Mouse (Mus musculus) brown adipose tissue, adult 24 weeks (tissue): ENCODE data around the gene Adprhl2. TPM values are rescaled to one million over a fixed set of nuclear protein-coding genes. Genes with fewer than 3 reads are reported as not detected.

Source experiments
- polyA plus RNA-seq: library from polyadenylated mRNA; stranded (reverse); fragments of >200 nt; gene quantifications from 2 replicates; pipeline ENCODE4 v1.2.4, GENCODE M21; 2012; ENCODE audit not compliant: missing spikeins, insufficient read depth, insufficient read length

The Adprhl2 gene
- polyA plus RNA-seq, 1 experiment: 14.8 TPM

Other genes with a start within 250 kb of the Adprhl2 start
- gene Lsm10, start 225.1 kb downstream of the Adprhl2 start, polyA plus RNA-seq: 19.2 and 24.1 TPM in 2 replicates
- gene Stk40, start 217.7 kb downstream of the Adprhl2 start, polyA plus RNA-seq: 53.8 and 65.5 TPM in 2 replicates
- 8.6 and 13.5 TPM in 2 replicates for gene Eva1b, start 174.0 kb downstream of the Adprhl2 start, polyA plus RNA-seq
- gene Sh3d21, start 158.2 kb downstream of the Adprhl2 start, polyA plus RNA-seq: 2.1 and 3.5 TPM in 2 replicates
- 65.6 and 120 TPM in 2 replicates for gene Thrap3, start 118.9 kb downstream of the Adprhl2 start, polyA plus RNA-seq
- 27.0 and 28.4 TPM in 2 replicates for gene Map7d1, start 65.4 kb downstream of the Adprhl2 start, polyA plus RNA-seq
- gene Trappc3, start 59.4 kb downstream of the Adprhl2 start, polyA plus RNA-seq: 73.3 and 97.6 TPM in 2 replicates
- not detected in 2 replicates for gene Col8a2, start 34.9 kb downstream of the Adprhl2 start, polyA plus RNA-seq
- not detected in 2 replicates for gene Tekt2, start 4.0 kb upstream of the Adprhl2 start, polyA plus RNA-seq
- 4.6 and 5.3 TPM in 2 replicates for gene Ago3, start 107.9 kb upstream of the Adprhl2 start, polyA plus RNA-seq
- 4.9 and 8.9 TPM in 2 replicates for gene Ago1, start 146.9 kb upstream of the Adprhl2 start, polyA plus RNA-seq
- gene Ago4, start 211.8 kb upstream of the Adprhl2 start, polyA plus RNA-seq: 1.9 and 2.0 TPM in 2 replicates
- gene Clspn, start 235.2 kb upstream of the Adprhl2 start, polyA plus RNA-seq: not detected in 2 replicates